Mouse (Mus musculus): ENCODE measurements around the gene Ckb.
A peak's percentile ranks its signal among the peaks of the same experiment; 100 is the strongest.
"Not testable (repeated sequence)": the region's sequence is repeated elsewhere in the genome, so short reads cannot be mapped to it uniquely, and the experiment has no call there.

Ckb gene

DNA sequence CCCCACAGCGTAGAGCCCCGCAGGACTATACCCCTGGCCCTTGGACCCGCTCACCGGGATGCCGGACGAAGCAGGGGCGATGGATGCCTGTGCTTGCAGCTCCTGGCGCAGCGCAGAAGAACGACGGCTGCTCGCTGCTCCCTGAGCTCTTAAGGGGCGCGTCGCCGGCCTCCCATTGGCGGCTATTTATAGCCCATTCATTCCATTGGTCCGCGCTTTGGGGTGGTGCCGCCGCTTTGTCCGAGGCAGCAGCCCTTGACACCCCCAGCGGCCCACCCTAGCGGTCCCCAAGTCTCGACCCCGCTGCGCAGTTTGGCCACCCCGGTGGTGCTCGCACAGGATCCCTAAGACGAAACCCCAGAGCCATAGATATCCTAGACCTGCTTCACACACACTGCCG lies at the start of gene Ckb:
Gene Ckb (minus strand): TSS at position 163 of the 400 bp plus-strand sequence.
- DNase-seq (ENCODE audit: low read depth, low spot score) = peak; percentile 89

GRCm38 (mm10) chr12:111720222-111720621 lies 48.1 kb upstream of the Ckb start:
- DNase-seq (ENCODE audit: low read depth, low spot score) = peak; percentile 66

GRCm38 (mm10) chr12:111718656-111719055 lies 46.5 kb upstream of the Ckb start:
- no peak for DNase-seq (ENCODE audit: low read depth, low spot score)

GRCm38 (mm10) chr12:111716505-111716904 lies 44.4 kb upstream of the Ckb start:
- DNase-seq (ENCODE audit: low read depth, low spot score) = peak; percentile 52

GRCm38 (mm10) chr12:111713880-111714279 lies 41.7 kb upstream of the Ckb start:
- not testable (repeated sequence) for DNase-seq (ENCODE audit: low read depth, low spot score)

GRCm38 (mm10) chr12:111713004-111713651 lies 41.0 kb upstream of the Ckb start, which contains the start of the genes Bag5 and Apopt1:
Bag5 (minus strand) TSS chr12:111713257.
Apopt1 (plus strand) TSS chr12:111713261.
- peak; percentile 82 for DNase-seq (ENCODE audit: low read depth, low spot score)

GRCm38 (mm10) chr12:111712476-111712875 lies 40.3 kb upstream of the Ckb start:
- DNase-seq (ENCODE audit: low read depth, low spot score) = no peak

GRCm38 (mm10) chr12:111710091-111710490 lies 38.0 kb upstream of the Ckb start:
- no peak for DNase-seq (ENCODE audit: low read depth, low spot score)

DNA sequence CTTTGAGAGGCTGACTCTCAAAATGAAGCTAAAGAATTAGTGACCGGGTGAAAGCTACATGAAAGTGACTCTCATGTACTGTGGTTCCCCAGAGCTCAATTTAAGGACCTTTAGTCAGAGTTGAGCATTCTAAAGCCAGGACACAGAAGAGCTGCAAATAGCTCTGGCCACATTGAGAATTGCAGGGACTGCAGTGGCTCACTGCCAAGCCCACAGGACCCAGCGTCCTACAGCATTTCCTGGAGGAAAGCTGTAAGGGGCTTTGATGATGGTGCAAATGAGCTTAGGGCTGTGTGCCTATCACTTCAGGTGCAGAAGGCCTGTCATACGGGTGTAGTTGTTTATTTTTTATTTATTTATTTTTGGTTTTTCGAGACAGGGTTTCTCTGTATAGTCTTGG lies 36.0 kb upstream of the Ckb start:
- no peak for DNase-seq (ENCODE audit: low read depth, low spot score)

- DNase-seq (ENCODE audit: low read depth, low spot score) = no peak
Measured at GRCm38 (mm10) chr12:111705186-111705973, 33.2 kb upstream of the Ckb start.

DNA sequence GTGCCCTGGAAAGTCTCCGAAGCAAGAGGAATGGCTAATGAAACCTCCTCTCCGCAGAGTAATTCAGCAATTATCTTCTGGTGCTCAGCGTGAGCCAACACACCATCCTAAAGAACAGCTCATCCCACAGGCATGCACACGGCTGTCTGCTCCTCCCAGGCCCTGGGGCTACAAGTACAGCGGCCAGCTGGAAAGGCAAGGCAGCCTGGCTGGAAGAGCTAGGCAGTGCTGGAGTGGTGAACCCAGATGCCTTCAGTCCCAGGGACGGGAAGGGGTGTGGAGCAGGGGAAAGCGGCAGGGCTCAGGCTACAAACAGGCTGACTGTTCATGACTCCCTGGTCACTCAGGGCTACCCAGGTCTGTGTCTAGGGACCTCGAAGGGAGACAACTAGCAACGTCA lies 32.5 kb upstream of the Ckb start:
- peak; percentile 37 for DNase-seq (ENCODE audit: low read depth, low spot score)

GRCm38 (mm10) chr12:111703301-111703700 lies 31.2 kb upstream of the Ckb start:
- DNase-seq (ENCODE audit: low read depth, low spot score) = no peak

DNA sequence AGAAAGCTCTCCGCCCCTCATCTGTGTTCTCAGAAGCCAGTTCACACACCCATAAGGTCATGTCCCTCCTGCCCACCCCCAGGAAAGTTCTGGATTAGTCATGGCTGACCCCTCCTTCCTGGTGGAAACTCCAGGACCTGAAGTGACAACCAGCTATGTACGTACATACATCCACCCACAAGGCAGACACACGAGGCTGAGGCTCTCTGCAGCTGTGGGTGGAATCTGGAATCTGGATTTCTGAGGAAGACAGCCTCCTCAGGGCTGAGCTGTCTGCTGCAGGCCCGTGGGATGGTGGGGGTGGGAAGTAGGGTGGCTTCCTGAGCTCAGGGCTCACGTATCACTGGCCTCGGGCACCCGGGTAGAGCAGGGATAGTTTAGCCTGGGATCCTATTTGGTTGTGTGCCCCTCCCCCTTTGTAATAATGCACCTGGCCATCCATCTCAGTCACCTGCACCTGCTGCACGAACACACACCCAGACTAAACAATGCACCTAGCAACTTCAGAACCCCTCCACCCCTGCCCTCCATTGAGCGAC lies 28.9 kb upstream of the Ckb start:
- DNase-seq (ENCODE audit: low read depth, low spot score) = no peak

DNA sequence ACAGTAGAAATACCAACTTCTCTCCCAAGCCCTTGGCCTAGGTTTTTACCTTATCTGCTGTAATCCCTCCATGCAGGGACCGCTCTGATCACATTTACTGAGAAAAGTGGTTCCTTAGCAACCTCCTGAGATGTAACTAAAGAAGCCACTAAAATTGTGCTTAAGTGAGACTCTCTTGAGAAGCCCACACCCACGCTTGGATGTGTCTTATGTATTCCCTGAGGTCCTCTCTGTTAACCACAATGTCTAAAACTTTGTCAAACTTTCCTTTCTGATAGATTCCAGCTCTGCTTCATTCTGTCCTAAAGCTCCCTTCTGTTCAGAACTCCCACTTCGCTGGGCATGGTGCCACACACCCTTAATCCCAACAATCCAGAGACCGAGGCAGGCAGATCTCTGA lies 27.4 kb upstream of the Ckb start:
- no peak for DNase-seq (ENCODE audit: low read depth, low spot score)

DNA sequence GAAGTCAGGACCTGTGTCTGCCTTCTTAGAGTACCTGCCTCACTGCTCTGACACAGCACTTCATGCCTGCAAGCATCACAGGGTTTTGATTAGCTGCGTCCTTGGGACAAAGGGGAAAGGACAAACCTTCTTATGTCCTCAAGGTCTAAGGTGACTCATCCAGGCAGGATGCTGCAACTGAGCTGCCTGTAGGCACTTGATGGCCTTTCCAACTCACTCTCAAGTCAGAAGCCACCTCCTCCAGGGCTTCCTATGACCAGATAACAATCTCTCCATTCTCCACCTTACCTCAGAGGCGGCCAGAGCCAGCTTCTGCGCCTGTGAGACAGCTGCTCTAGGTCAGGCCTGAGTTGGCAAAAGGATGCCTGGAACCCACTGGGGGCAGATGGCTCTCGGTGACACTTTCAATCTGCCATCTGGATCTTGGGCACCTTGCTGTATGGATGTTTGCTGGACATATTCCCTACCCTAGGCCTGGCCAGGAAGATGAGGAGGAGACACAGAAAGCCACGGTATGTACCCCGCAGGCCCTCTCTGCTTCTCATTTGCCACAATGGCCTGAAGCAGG lies 26.3 kb upstream of the Ckb start:
- DNase-seq (ENCODE audit: low read depth, low spot score) = no peak

DNA sequence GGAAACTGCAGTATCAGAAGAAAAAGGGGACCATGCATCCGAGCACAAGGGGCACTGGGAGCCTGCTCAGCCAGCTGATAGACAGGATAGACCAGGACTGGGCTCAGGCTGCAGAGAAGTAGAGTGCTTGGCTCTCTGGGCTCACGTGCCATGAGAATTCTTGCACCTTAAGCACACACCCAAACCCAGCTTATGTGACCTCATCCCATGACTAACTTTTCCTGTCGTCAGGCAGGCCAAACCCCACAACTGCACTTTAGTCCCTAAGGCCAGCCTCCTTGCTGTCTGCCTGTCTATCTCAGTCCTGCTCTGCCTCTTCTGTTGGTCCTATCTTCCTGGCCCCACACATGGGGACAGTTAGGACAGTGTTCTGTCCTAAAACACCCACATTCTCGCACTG lies 25.6 kb upstream of the Ckb start:
- no peak for DNase-seq (ENCODE audit: low read depth, low spot score)

- peak; percentile 78 for DNase-seq (ENCODE audit: low read depth, low spot score)
Measured at GRCm38 (mm10) chr12:111696239-111696638, 24.1 kb upstream of the Ckb start.

DNA sequence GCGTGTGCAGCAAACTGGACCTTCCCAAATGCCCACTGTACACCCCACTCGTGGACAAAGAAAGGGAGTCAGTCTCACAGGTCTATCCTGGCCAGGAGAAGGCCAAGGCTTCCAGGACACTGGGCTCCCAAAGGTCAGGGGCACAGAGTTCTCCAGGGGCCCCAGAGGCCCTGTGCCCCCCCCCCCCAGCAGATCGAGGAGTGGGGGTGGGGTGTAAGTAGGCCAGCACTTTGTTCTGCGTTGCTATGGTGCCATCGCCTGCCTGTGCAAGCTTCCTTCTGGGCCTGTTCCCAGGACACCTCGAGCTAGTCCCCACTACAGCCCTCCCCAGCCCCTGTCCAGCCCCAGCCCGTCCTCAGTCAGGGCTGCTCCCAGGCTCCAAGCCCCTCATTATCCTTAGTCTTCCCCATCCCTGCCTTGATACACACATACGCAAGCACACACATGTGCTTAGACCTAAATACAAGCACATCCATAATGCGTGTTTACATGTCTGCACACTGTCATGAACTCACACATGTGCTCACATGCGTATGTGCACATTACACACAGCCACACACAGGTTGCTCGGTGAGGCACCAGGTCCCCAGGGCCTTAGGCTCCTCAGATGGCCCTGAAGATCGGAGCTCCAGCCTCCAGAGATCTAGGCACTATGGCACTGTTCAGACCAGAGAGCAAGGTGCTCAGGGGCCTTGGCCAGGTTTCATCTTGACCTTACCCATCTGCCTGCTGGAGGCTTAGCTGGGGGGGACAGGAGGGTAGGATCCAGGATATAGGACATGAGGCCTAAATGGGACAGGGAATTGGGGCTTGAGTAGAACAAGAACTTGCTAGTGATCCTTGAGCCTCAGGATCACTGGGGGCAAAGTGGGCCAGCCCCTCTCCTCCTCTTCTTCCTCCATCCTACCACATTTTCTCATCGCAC lies 23.0 kb upstream of the Ckb start:
- no peak for DNase-seq (ENCODE audit: low read depth, low spot score)

DNA sequence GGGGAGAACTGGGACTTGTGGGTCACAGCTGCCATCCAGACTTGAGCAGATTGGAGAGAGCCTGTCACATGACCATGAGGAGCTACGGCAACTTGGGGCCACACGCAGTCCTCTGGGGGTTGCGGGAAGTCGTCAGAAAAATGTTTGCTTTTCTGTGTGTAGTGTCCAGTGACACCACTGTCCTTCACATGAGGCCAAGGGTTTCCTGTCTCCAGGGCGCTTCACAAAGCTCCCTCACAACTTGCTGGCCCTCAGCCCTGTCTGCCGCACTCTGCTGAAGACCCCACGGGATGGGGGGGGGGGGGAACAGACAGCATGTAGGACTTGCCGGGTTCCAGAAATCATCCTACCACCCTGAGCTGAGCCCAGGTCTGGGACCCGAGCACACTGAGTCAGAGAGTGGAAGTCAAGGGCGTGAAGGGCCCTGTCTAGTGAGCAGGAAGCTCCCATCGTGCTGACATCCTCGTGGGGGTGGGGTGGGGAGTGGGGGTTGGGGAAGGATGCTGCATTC lies 22.2 kb upstream of the Ckb start:
- no peak for DNase-seq (ENCODE audit: low read depth, low spot score)

DNA sequence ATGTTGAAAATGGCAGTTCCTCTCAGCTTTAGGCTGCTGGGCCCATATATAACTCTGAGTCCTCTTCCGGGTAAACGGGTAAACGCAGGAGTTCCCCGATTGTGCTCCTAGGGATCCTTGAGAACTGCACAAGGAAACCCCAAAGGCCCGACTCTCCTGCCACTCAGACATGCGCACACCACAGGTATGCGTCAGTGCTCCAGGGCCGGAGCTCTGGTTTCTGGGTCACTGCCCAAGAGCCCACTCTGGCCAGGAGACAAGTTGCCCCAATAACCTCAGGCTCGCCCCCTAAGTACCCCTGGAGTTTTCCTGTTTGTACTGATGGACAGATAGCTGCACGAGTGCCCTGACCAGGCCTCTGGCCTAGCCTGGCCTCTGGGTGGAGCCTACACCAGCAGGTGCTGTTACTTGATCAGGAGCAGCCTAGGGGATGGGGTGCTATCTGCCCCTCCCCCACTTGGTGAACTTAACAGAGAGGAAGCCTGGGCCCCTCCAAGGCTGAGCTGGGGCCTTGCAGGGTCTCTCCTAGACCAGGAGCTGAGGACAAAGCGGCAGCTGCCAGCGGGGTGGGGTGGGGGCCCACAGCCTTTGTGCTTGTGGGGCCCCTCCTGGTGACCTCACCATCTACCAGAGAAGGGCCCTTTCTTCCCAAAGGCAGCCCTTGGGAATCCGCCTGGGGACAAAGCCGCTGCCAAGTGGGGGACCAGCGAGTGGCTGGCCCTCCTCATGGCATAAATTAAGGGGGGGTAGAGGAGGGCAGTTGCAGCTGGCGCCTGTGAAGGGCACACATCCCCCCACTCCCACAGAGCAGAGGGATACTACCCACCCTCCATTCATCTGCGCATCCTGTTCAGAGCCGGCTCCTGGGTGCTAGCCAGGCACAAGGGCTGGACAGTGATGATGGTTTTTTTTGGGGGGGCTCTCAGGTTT lies 21.5 kb upstream of the Ckb start:
- DNase-seq (ENCODE audit: low read depth, low spot score) = no peak

All from ES-CJ7 (cell line).